In the genomic region with DNA sequence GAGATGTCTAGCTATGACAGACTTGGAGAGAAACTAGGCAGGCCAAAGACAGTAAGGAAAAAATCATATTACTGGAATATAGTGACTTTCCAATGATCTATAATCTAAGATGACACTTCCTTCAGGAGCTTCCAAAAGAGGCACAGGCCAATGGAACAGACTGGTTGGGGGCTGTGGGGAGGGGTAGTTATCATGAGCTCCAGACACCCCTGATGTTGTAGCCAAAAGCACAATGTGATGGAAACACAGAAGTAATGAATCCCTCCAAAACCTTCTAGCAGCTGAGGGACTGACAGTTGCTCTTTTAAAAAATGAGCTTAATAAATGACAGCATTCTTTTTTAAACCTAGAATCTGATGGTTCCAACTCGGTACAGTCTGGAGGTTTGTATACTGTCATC, we compare ENCODE assay signal across 17 mouse cellular contexts.
"Had no signal": no experiment of that assay in that cellular context is flagged by ENCODE, and none has a peak within 500 bp of the region (broad histone marks: within the 10 kb centered on the region; RNA-seq: fewer than 3 reads in every experiment).

No protein-coding gene starts in this region.

- H3K36me3 ChIP-seq: lung, embryonic 15.5 days; midbrain, embryonic 15.5 days; neural tube, embryonic 12.5 days; stomach, embryonic 15.5 days had no signal

- ATAC-seq: lung, postnatal 0 days; midbrain, embryonic 13.5 days; midbrain, embryonic 15.5 days had no signal

- H3K9ac ChIP-seq: lung, embryonic 15.5 days; midbrain, embryonic 13.5 days; midbrain, embryonic 15.5 days; neural tube, embryonic 12.5 days; stomach, embryonic 15.5 days had no signal

- H3K27ac ChIP-seq: lung, embryonic 15.5 days; macrophage; midbrain, embryonic 13.5 days; midbrain, embryonic 15.5 days; neural tube, embryonic 12.5 days; stomach, embryonic 15.5 days; stomach, postnatal 0 days had no signal

- H3K9me3 ChIP-seq: lung, embryonic 15.5 days; megakaryocyte, embryonic 14.5 days; midbrain, embryonic 13.5 days; midbrain, embryonic 15.5 days; neural tube, embryonic 12.5 days; stomach, embryonic 15.5 days had no signal

- H3K4me2 ChIP-seq: lung, embryonic 15.5 days; midbrain, embryonic 11.5 days; midbrain, embryonic 13.5 days; midbrain, embryonic 15.5 days; neural tube, embryonic 12.5 days; stomach, embryonic 15.5 days had no signal

- H3K4me1 ChIP-seq: lung, embryonic 15.5 days; midbrain, embryonic 13.5 days; midbrain, embryonic 15.5 days; neural tube, embryonic 12.5 days; stomach, embryonic 15.5 days had no signal

- H3K27me3 ChIP-seq: lung, embryonic 15.5 days; megakaryocyte, embryonic 14.5 days; midbrain, embryonic 13.5 days; midbrain, embryonic 15.5 days; neural tube, embryonic 12.5 days; stomach, embryonic 15.5 days had no signal

- DNase-seq: lung, adult 2 months; lung, postnatal 14 days; lung, postnatal 36 days; right cerebral cortex, postnatal 14 days; thymus, adult 2 months; thymus, postnatal 25 days; thymus, postnatal 4 days had no signal

- H3K4me3 ChIP-seq: lung, embryonic 15.5 days; megakaryocyte, embryonic 14.5 days; midbrain, embryonic 13.5 days; midbrain, embryonic 15.5 days; neural tube, embryonic 12.5 days; stomach, embryonic 15.5 days had no signal
